Mouse (Mus musculus): ENCODE measurements around the gene Rhox2h. TPM values are rescaled to one million over a fixed set of nuclear protein-coding genes. Genes with fewer than 3 reads are reported as not detected.
"Not testable (repeated sequence)": the region's sequence is repeated elsewhere in the genome, so short reads cannot be mapped to it uniquely, and the experiment has no call there.

Gene Rhox2h
- not detected in 2 replicates for polyA plus RNA-seq (2014; fragmentation: Nextera tagmentation; extraction: Ambion mirVana)

GRCm38 (mm10) chrX:37673177-37673576 lies at the start of gene Rhox2h:
Rhox2h (minus strand) TSS chrX:37673277.
- not testable (repeated sequence) for H3K27ac ChIP-seq (ENCODE audit: low read depth); H3K27me3 ChIP-seq (replicated peaks; ENCODE audit: control insufficient read depth, insufficient read depth, low read length); H3K36me3 ChIP-seq (ENCODE audit: control insufficient read depth, insufficient read depth, low read length); H3K4me2 ChIP-seq (ENCODE audit: low read length); H3K9me3 ChIP-seq (ENCODE audit: control insufficient read depth, low read length); DNase-seq (ENCODE audit: low spot score); H3K4me1 ChIP-seq (replicated peaks; ENCODE audit: control insufficient read depth, insufficient read depth, low read length); H3K9ac ChIP-seq (ENCODE audit: low read length); ATAC-seq (replicated peaks; ENCODE audit: low FRiP score, low TSS enrichment, low read depth); H3K4me3 ChIP-seq (ENCODE audit: low read depth, low read length)
- WGBS = 92% methylated on average over 8 of the region's 8 CpGs

- no peak for ATAC-seq (replicated peaks; ENCODE audit: low FRiP score, low TSS enrichment, low read depth)
- Histone ChIP-seq H3K27ac (ENCODE audit: low read depth) (no peak overlapping the region), H3K9me3 (ENCODE audit: control insufficient read depth, low read length) (no peaks in the 10 kb centered on the region), H3K9ac (ENCODE audit: low read length) (no peak overlapping the region), H3K27me3 (replicated peaks; ENCODE audit: control insufficient read depth, insufficient read depth, low read length) (no peaks in the 10 kb centered on the region), H3K4me3 (ENCODE audit: low read depth, low read length) (no peak overlapping the region), H3K4me1 (replicated peaks; ENCODE audit: control insufficient read depth, insufficient read depth, low read length) (no peaks in the 10 kb centered on the region), H3K4me2 (ENCODE audit: low read length) (no peak overlapping the region), H3K36me3 (ENCODE audit: control insufficient read depth, insufficient read depth, low read length) (no peaks in the 10 kb centered on the region)
- DNase-seq (ENCODE audit: low spot score) = no peak
- WGBS = 48% methylated on average over 3 of the region's 3 CpGs
Observed at GRCm38 (mm10) chrX:37701821-37702387, 28.8 kb upstream of the Rhox2h start.

- H3K4me3 ChIP-seq (ENCODE audit: low read depth, low read length) = no peak overlapping the region
- ATAC-seq (replicated peaks; ENCODE audit: low FRiP score, low TSS enrichment, low read depth) (no peak), DNase-seq (ENCODE audit: low spot score) (no peak)
- H3K9me3 ChIP-seq (ENCODE audit: control insufficient read depth, low read length) = no peaks in the 10 kb centered on the region
- no peak overlapping the region for H3K27ac ChIP-seq (ENCODE audit: low read depth)
- no peaks in the 10 kb centered on the region for H3K27me3 ChIP-seq (replicated peaks; ENCODE audit: control insufficient read depth, insufficient read depth, low read length)
- no peaks in the 10 kb centered on the region for H3K4me1 ChIP-seq (replicated peaks; ENCODE audit: control insufficient read depth, insufficient read depth, low read length)
- 81% methylated on average over 2 of the region's 2 CpGs for WGBS
- H3K9ac ChIP-seq (ENCODE audit: low read length) = no peak overlapping the region
- H3K4me2 ChIP-seq (ENCODE audit: low read length) = no peak overlapping the region
- H3K36me3 ChIP-seq (ENCODE audit: control insufficient read depth, insufficient read depth, low read length) = no peaks in the 10 kb centered on the region
Observed at GRCm38 (mm10) chrX:37692261-37692660, 19.2 kb upstream of the Rhox2h start.

DNA sequence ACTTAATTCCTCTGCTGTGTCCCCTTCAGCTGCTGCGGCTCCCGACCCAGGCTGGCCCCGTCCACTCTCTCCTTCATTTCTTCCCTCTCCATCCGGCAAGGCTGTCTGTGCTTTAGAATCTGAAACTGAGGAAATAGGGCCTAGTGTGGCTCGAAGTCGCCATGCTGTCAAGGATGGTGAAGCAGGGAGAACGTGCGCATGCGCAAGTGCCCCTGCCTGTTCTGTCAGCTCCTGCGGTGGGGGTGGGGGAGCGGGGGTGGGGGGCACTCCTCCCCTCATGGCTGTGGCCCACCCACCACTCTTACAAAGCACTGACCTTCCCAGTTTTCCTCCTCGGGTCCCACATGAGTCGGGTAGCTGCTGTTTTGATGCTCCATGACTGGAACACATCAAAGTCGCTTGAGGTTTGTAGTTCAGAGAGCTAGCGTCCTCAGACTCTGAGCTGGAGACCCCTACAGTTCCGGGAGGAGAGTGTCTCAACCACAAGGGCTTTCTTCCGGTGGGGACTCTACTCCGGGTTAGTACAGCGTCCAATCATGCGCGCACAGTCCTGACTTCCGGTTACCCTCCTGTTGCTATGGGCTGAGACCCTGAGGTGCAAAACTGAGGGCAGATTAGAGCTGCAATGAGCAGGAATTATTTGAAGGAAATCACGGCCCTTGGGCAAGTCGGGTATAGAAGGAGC lies 10.1 kb upstream of the Rhox2h start:
- H3K4me2 ChIP-seq (ENCODE audit: low read length) = no peak overlapping the region
- no peak for DNase-seq (ENCODE audit: low spot score)
- H3K9ac ChIP-seq (ENCODE audit: low read length) = no peak overlapping the region
- H3K4me3 ChIP-seq (ENCODE audit: low read depth, low read length) = no peak overlapping the region
- no peak overlapping the region for H3K27ac ChIP-seq (ENCODE audit: low read depth)
- no peaks in the 10 kb centered on the region for H3K9me3 ChIP-seq (ENCODE audit: control insufficient read depth, low read length)
- no peaks in the 10 kb centered on the region for H3K27me3 ChIP-seq (replicated peaks; ENCODE audit: control insufficient read depth, insufficient read depth, low read length)
- no peak for ATAC-seq (replicated peaks; ENCODE audit: low FRiP score, low TSS enrichment, low read depth)
- no peaks in the 10 kb centered on the region for H3K36me3 ChIP-seq (ENCODE audit: control insufficient read depth, insufficient read depth, low read length)
- H3K4me1 ChIP-seq (replicated peaks; ENCODE audit: control insufficient read depth, insufficient read depth, low read length) = no peaks in the 10 kb centered on the region
- 84% methylated on average over 24 of the region's 24 CpGs for WGBS

DNA sequence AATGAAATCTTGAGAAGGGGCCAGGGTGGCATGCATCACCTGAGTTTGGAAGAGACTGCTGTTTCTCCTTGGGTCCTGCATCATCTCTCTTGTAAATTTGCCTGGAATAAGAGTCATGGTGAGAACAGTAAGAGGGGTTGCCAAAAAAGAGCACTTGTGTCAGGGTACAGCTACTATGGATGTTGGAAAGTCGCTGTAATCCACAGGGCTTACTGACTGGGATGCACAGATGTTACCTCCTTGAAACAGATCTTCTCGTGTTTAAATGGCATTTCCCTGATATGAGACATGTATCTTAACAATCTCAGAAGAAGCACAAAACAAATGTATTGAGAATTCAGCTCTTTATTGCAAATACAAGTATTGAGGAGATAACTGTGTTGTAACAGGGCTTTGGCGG lies 4.4 kb downstream of the Rhox2h start, which contains the start of gene Rhox3h:
TSS of gene Rhox3h (minus strand) at position 101 of the 400 bp plus-strand sequence.
- not testable (repeated sequence) for H3K36me3 ChIP-seq (ENCODE audit: control insufficient read depth, insufficient read depth, low read length); H3K4me3 ChIP-seq (ENCODE audit: low read depth, low read length); DNase-seq (ENCODE audit: low spot score); H3K27ac ChIP-seq (ENCODE audit: low read depth); H3K4me2 ChIP-seq (ENCODE audit: low read length); ATAC-seq (replicated peaks; ENCODE audit: low FRiP score, low TSS enrichment, low read depth); H3K27me3 ChIP-seq (replicated peaks; ENCODE audit: control insufficient read depth, insufficient read depth, low read length); H3K9ac ChIP-seq (ENCODE audit: low read length); H3K9me3 ChIP-seq (ENCODE audit: control insufficient read depth, low read length); H3K4me1 ChIP-seq (replicated peaks; ENCODE audit: control insufficient read depth, insufficient read depth, low read length)
- WGBS = 89% methylated on average over 1 of the region's 3 CpGs

- H3K9ac ChIP-seq (ENCODE audit: low read length); H3K4me2 ChIP-seq (ENCODE audit: low read length); ATAC-seq (replicated peaks; ENCODE audit: low FRiP score, low TSS enrichment, low read depth); H3K36me3 ChIP-seq (ENCODE audit: control insufficient read depth, insufficient read depth, low read length); H3K27me3 ChIP-seq (replicated peaks; ENCODE audit: control insufficient read depth, insufficient read depth, low read length); H3K4me1 ChIP-seq (replicated peaks; ENCODE audit: control insufficient read depth, insufficient read depth, low read length); DNase-seq (ENCODE audit: low spot score); H3K27ac ChIP-seq (ENCODE audit: low read depth); H3K4me3 ChIP-seq (ENCODE audit: low read depth, low read length); H3K9me3 ChIP-seq (ENCODE audit: control insufficient read depth, low read length): not testable (repeated sequence)
- WGBS = 95% methylated on average over 13 of the region's 20 CpGs
Observed at GRCm38 (mm10) chrX:37651227-37651626, 21.9 kb downstream of the Rhox2h start, which contains the start of gene Rhox4g. Rhox4g (minus strand) TSS chrX:37651327.

- not testable (repeated sequence) for H3K4me1 ChIP-seq (replicated peaks; ENCODE audit: control insufficient read depth, insufficient read depth, low read length); H3K9ac ChIP-seq (ENCODE audit: low read length); ATAC-seq (replicated peaks; ENCODE audit: low FRiP score, low TSS enrichment, low read depth); H3K27me3 ChIP-seq (replicated peaks; ENCODE audit: control insufficient read depth, insufficient read depth, low read length); DNase-seq (ENCODE audit: low spot score); H3K4me2 ChIP-seq (ENCODE audit: low read length); H3K36me3 ChIP-seq (ENCODE audit: control insufficient read depth, insufficient read depth, low read length); H3K9me3 ChIP-seq (ENCODE audit: control insufficient read depth, low read length); H3K4me3 ChIP-seq (ENCODE audit: low read depth, low read length); H3K27ac ChIP-seq (ENCODE audit: low read depth)
- WGBS = 90% methylated on average over 6 of the region's 6 CpGs
Observed at GRCm38 (mm10) chrX:37643370-37643769, 29.7 kb downstream of the Rhox2h start, which contains the start of gene Rhox2g. Rhox2g (minus strand) TSS chrX:37643470.

GRCm38 (mm10) chrX:37628512-37628911 lies 44.6 kb downstream of the Rhox2h start, which contains the start of gene Rhox3g:
Rhox3g (minus strand) TSS chrX:37628612.
- not testable (repeated sequence) for H3K27me3 ChIP-seq (replicated peaks; ENCODE audit: control insufficient read depth, insufficient read depth, low read length); ATAC-seq (replicated peaks; ENCODE audit: low FRiP score, low TSS enrichment, low read depth); H3K4me1 ChIP-seq (replicated peaks; ENCODE audit: control insufficient read depth, insufficient read depth, low read length); H3K9ac ChIP-seq (ENCODE audit: low read length); DNase-seq (ENCODE audit: low spot score); H3K36me3 ChIP-seq (ENCODE audit: control insufficient read depth, insufficient read depth, low read length); H3K27ac ChIP-seq (ENCODE audit: low read depth); H3K9me3 ChIP-seq (ENCODE audit: control insufficient read depth, low read length); H3K4me2 ChIP-seq (ENCODE audit: low read length); H3K4me3 ChIP-seq (ENCODE audit: low read depth, low read length)
- WGBS = 81% methylated on average over 2 of the region's 2 CpGs

All from intestine, embryonic 14.5 days (tissue).